Comparison of ENCODE assay signal across 7 mouse cellular contexts in genomic region chr12:3805852-3806251, GRCm38 (mm10). TPM values are rescaled to one million over a fixed set of nuclear protein-coding genes. Genes with fewer than 3 reads are reported as not detected.
A peak's percentile ranks its signal among the peaks of the same experiment; 100 is the strongest.
DNase-seq lines count a peak whose midpoint lies in the region; ATAC-seq and TF ChIP-seq lines count a peak whose summit lies in the region.

Gene Dnmt3a, plus strand, starts transcription at chr12:3806007.

- WGBS in embryonic facial prominence, embryonic 11.5 days: 24% methylated on average over 4 of the region's 4 CpGs
- 23% methylated on average over 4 of the region's 4 CpGs for WGBS in heart, embryonic 13.5 days

- no peak for TF ChIP-seq POLR2A in myocyte (IDR thresholded peaks at IDR 0.05; ENCODE audit: insufficient read length, low read depth)

- H3K4me3 ChIP-seq in embryonic facial prominence, embryonic 11.5 days (ENCODE audit: low read depth, low read length): peak within 1 kb of the TSS; percentile 91
- H3K4me3 ChIP-seq in heart, embryonic 13.5 days: peak within 1 kb of the TSS; percentile 88
- peak within 1 kb of the TSS; percentile 9 for H3K4me3 ChIP-seq in myocyte

- no peaks in the 10 kb centered on the region for H3K36me3 ChIP-seq in embryonic facial prominence, embryonic 11.5 days (replicated peaks; ENCODE audit: control insufficient read depth, insufficient read depth, low read depth, low read length)
- H3K36me3 ChIP-seq in heart, embryonic 13.5 days: 0 out of 2 replicates have a peak, but pooled peaks cover 3% of the 10 kb centered on the region
- H3K36me3 ChIP-seq in myocyte (ENCODE audit: control insufficient read depth, insufficient read depth): no peaks in the 10 kb centered on the region

- H3K27ac ChIP-seq in embryonic facial prominence, embryonic 11.5 days (replicated peaks; ENCODE audit: low read depth, low read length): peak within 1 kb of the TSS; percentile 85
- peak within 1 kb of the TSS; percentile 98 for H3K27ac ChIP-seq in heart, embryonic 13.5 days (replicated peaks)

- peak; percentile 2 for ATAC-seq in embryonic facial prominence, embryonic 11.5 days (replicated peaks; ENCODE audit: insufficient number of reproducible peaks, low FRiP score, low TSS enrichment, low read depth)
- ATAC-seq in heart, embryonic 13.5 days (ENCODE audit: extremely low read depth, insufficient number of reproducible peaks, low FRiP score, low TSS enrichment): no peak

- H3K4me1 ChIP-seq in embryonic facial prominence, embryonic 11.5 days (ENCODE audit: control insufficient read depth, insufficient read depth, low read length): peaks cover 16% of the 10 kb centered on the region
- peaks cover 35% of the 10 kb centered on the region for H3K4me1 ChIP-seq in heart, embryonic 13.5 days

- peak within 1 kb of the TSS; percentile 87 for H3K4me2 ChIP-seq in embryonic facial prominence, embryonic 11.5 days (ENCODE audit: low read depth, low read length)
- peak within 1 kb of the TSS; percentile 73 for H3K4me2 ChIP-seq in heart, embryonic 13.5 days
- peak within 1 kb of the TSS; percentile 77 for H3K4me2 ChIP-seq in myocyte (ENCODE audit: low read depth)

- peak within 1 kb of the TSS; percentile 94 for H3K9ac ChIP-seq in embryonic facial prominence, embryonic 11.5 days (replicated peaks; ENCODE audit: low read length)
- H3K9ac ChIP-seq in heart, embryonic 13.5 days: peak within 1 kb of the TSS; percentile 98

- peak; percentile 32 for DNase-seq in thymus, postnatal 4 days
- DNase-seq in thymus, postnatal 14 days: no peak
- no peak for DNase-seq in embryonic facial prominence, embryonic 11.5 days (ENCODE audit: low spot score)
- no peak for DNase-seq in left cerebral cortex, postnatal 14 days (ENCODE audit: low spot score in 2 of 2)
- DNase-seq in Muller cell, postnatal 12 days (ENCODE audit: inconsistent ontology term): no peak

- intact Hi-C loops in left cerebral cortex, postnatal 14 days (cut with DNase I): loop anchor here (5.0 kb wide), 2 partner anchors 66 to 144 kb away; no protein-coding TSS in a partner anchor

- H3K79me2 ChIP-seq in myocyte (ENCODE audit: control insufficient read depth, insufficient read depth): no peaks in the 10 kb centered on the region

- no peaks in the 10 kb centered on the region for H3K9me3 ChIP-seq in embryonic facial prominence, embryonic 11.5 days (replicated peaks; ENCODE audit: control insufficient read depth, low read length)
- H3K9me3 ChIP-seq in heart, embryonic 13.5 days: no peaks in the 10 kb centered on the region

- peaks cover 3% of the 10 kb centered on the region; the same call in 1 of the 2 replicates for H3K27me3 ChIP-seq in embryonic facial prominence, embryonic 11.5 days (ENCODE audit: control insufficient read depth, insufficient read depth, low read length)
- H3K27me3 ChIP-seq in heart, embryonic 13.5 days (replicated peaks): no peaks in the 10 kb centered on the region
- peaks cover 14% of the 10 kb centered on the region for H3K27me3 ChIP-seq in myocyte (ENCODE audit: control insufficient read depth, insufficient read depth, insufficient read length)

- peak within 1 kb of the TSS; percentile 89 for H3ac ChIP-seq in myocyte (ENCODE audit: control insufficient read depth, insufficient read length)

TF ChIP-seq in myocyte, 11 proteins besides CTCF, POLR2A, EP300 and RAD21:
- no peak for TF ChIP-seq MAX (IDR thresholded peaks at IDR 0.05; ENCODE audit: low read depth)
- no peak for TF ChIP-seq SRF (IDR thresholded peaks at IDR 0.05; ENCODE audit: control insufficient read depth, insufficient read length, low read depth)
- TF ChIP-seq POLR2AphosphoS2 (IDR thresholded peaks at IDR 0.05; ENCODE audit: insufficient read length, low read depth): no peak
- no peak for TF ChIP-seq MYOG (IDR thresholded peaks at IDR 0.05; ENCODE audit: control insufficient read depth in 1 of 3, insufficient read depth in 1 of 3, insufficient read length in 2 of 3, low read depth in 2 of 3)
- TF ChIP-seq MYOD1 (IDR thresholded peaks at IDR 0.05; ENCODE audit: control insufficient read depth in 1 of 3, insufficient read length in 2 of 3, low read depth in 2 of 3): no peak
- TF ChIP-seq TCF12 (IDR thresholded peaks at IDR 0.05; ENCODE audit: insufficient read depth, poor library complexity, severe bottlenecking): no peak
- TF ChIP-seq REST (IDR thresholded peaks at IDR 0.05; ENCODE audit: insufficient read depth, insufficient read length): no peak
- TF ChIP-seq E2F4 (IDR thresholded peaks at IDR 0.05; ENCODE audit: insufficient read depth): no peak
- TF ChIP-seq CEBPB (IDR thresholded peaks at IDR 0.05; ENCODE audit: insufficient read depth, poor library complexity, severe bottlenecking): no peak
- no peak for TF ChIP-seq TCF3 (IDR thresholded peaks at IDR 0.05; ENCODE audit: insufficient read length, low read depth)
- no peak for TF ChIP-seq USF1 (IDR thresholded peaks at IDR 0.05; ENCODE audit: low read depth)

RNA-seq across cellular contexts. Expression of gene Dnmt3a, which starts in this region (rescaled TPM):
- 69.5 and 80.9 TPM in 2 replicates for polyA plus RNA-seq in embryonic facial prominence, embryonic 11.5 days (2014; fragmentation: Nextera tagmentation; extraction: Ambion mirVana)
- 94.2 and 108 TPM in 2 replicates for polyA plus RNA-seq in heart, embryonic 13.5 days (2015; fragmentation: Nextera tagmentation; extraction: Ambion mirVana)
- 100 to 1,000 TPM; 337 to 343 TPM for total RNA-seq in left cerebral cortex, postnatal 14 days (2021)
- polyA plus RNA-seq in myocyte (2012; fragmentation: generic; extraction: Trizol): 4.6 TPM

Comparison
In these comparisons a context has a peak if more than half of its experiments do, and no peak if none do; other contexts are left out.
1. RNA of gene Dnmt3a (polyA plus RNA-seq): 94.2 to 108 TPM in heart, embryonic 13.5 days and 69.5 to 80.9 TPM in embryonic facial prominence, embryonic 11.5 days; 4.6 TPM in myocyte (single experiment); every median in the first group is over 10 times any median in the second.
2. H3K4me3 ChIP-seq: peak in every context shown above with its lines; median percentile 91 in embryonic facial prominence, embryonic 11.5 days; 88 in heart, embryonic 13.5 days; 9 in myocyte.
3. Peak in every context shown above with its lines, with median percentiles within 50 percentile points of each other: H3K4me2 ChIP-seq.